Mouse (Mus musculus) midbrain, embryonic 15.5 days (tissue): ENCODE results near the gene Tbc1d16. TPM values are rescaled to one million over a fixed set of nuclear protein-coding genes. Genes with fewer than 3 reads are reported as not detected.
A peak's percentile ranks its signal among the peaks of the same experiment; 100 is the strongest.

Source experiments
- microRNA-seq: library from miRNA; unstranded; fragments of <30 nt; microRNA quantifications from one replicate; pipeline ENCODE4, GENCODE M21; 2016
- polyA plus RNA-seq: library from polyadenylated mRNA; unstranded; fragments of >200 nt; fragmentation: Nextera tagmentation; extraction: Ambion mirVana; gene quantifications from 2 replicates; pipeline ENCODE4 v1.2.1, GENCODE M21; 2015

The Tbc1d16 gene
- polyA plus RNA-seq, 1 experiment from 2014 or later, result 66.8 TPM

Small RNAs within 50 kb of the gene (microRNA-seq; reads per million reads assigned to microRNA genes)
- gene Mir6934, result 3.9 reads per million, percentile 19 among the genes with 10 or more reads in this experiment

Other genes starting within 250 kb of the Tbc1d16 start
- gene Enpp7, start 240.3 kb downstream of the Tbc1d16 start, polyA plus RNA-seq, result not detected in 2 replicates
- 17.6 and 19.6 TPM in 2 replicates for gene Cbx2, start 205.5 kb downstream of the Tbc1d16 start, polyA plus RNA-seq
- 9.6 and 9.7 TPM in 2 replicates for gene Cbx8, start 187.5 kb downstream of the Tbc1d16 start, polyA plus RNA-seq
- gene Cbx4, start 142.3 kb downstream of the Tbc1d16 start, polyA plus RNA-seq, result 23.7 and 24.7 TPM in 2 replicates
- gene Ccdc40, start 73 bp upstream of the Tbc1d16 start, polyA plus RNA-seq, result 19.3 and 21.5 TPM in 2 replicates
- 93.9 and 95.3 TPM in 2 replicates for gene Gaa, start 39.4 kb upstream of the Tbc1d16 start, polyA plus RNA-seq
- gene Eif4a3, start 71.6 kb upstream of the Tbc1d16 start, polyA plus RNA-seq, result 261 and 266 TPM in 2 replicates
- gene Card14, start 79.3 kb upstream of the Tbc1d16 start, polyA plus RNA-seq, result 0.34 and 0.37 TPM in 2 replicates
- 5.2 and 6.6 TPM in 2 replicates for gene Sgsh, start 127.0 kb upstream of the Tbc1d16 start, polyA plus RNA-seq
- gene Slc26a11, start 127.1 kb upstream of the Tbc1d16 start, polyA plus RNA-seq, result 6.9 and 7.4 TPM in 2 replicates
- 1.4 and 1.6 TPM in 2 replicates for gene Rnf213, start 164.6 kb upstream of the Tbc1d16 start, polyA plus RNA-seq